Mouse (Mus musculus): Measurements from ENCODE around the gene Gch1. TPM values are rescaled to one million over a fixed set of nuclear protein-coding genes. Genes with fewer than 3 reads are reported as not detected.

Gch1 gene
- 88.1 TPM for total RNA-seq (2023)

DNA sequence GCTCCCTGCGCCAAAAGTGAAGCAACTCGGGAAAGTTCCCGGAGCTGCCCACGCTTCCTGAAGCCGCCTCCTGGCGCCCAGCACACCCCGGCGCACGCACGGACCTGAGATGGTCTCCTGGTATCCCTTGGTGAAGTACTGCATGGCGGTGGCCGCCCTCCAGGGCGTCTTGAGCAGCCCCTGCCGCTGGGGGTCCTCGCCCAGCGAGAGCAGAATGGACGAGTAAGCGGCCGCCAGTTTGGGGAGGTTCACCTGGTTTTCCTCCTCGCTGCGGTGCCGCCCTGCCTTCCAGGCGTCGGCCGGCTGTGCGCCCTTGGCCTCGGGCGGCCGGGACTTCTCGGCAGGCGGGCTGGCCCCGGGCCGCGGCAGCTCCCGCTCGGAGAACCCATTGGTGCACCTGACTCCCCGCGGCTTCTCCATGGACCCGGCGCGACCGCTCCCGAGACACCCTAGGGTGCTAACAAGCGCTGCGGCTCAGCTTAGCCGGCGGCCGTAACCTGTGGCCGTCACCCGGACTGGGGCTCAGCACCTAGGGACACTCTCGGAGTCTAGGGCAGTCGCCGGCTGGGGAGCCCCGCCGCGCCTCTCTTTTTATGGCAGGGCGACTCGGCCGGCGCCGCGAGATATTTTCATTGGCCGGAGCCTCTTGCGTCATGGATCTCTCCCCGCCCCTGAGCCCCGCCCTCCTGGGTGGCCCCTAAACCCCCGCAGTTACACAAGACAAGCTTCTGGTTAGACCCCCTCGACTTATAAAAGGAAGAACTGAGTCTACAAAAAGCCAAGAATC is at the start of gene Gch1:
Gene Gch1 (minus strand): TSS at position 566 of the 787 bp plus-strand sequence.

Other genes starting within 250 kb of the Gch1 start
- gene Wdhd1, start 87.4 kb upstream of the Gch1 start, total RNA-seq (2023) = 17.2 TPM
- gene Socs4, start 87.5 kb upstream of the Gch1 start, total RNA-seq (2023) = 23.1 TPM
- gene Mapk1ip1l, start 108.9 kb upstream of the Gch1 start, total RNA-seq (2023) = 164 TPM
- 4.2 TPM for gene Lgals3, start 178.3 kb upstream of the Gch1 start, total RNA-seq (2023)
- 8.7 TPM for gene Dlgap5, start 229.0 kb upstream of the Gch1 start, total RNA-seq (2023)

Measured in CD8-positive naive resting alpha-beta T cell, adult 57 days (primary cell).